Mouse (Mus musculus) bone marrow macrophage, adult 2 months (primary cell): ENCODE results near the gene Zdhhc14.

Experiments used
- CTCF ChIP-seq: IDR thresholded peaks from 2 replicates; pipeline ENCODE4 v1.5.1; 2012; ENCODE audit warnings: low read depth, mild to moderate bottlenecking, low read length, moderate library complexity
- POLR2A ChIP-seq: IDR thresholded peaks from 2 replicates; pipeline ENCODE4 v1.6.1; 2012; ENCODE audit warnings: mild to moderate bottlenecking, low read depth, low read length, borderline replicate concordance

- TF ChIP-seq POLR2A = no peak
- no peak for TF ChIP-seq CTCF
Observed at GRCm38 (mm10) chr17:5653981-5654380, 161.6 kb downstream of the Zdhhc14 start.
